Mouse (Mus musculus) Patski (cell line): Measurements from ENCODE around the gene Krt1. TPM values are rescaled to one million over a fixed set of nuclear protein-coding genes. Genes with fewer than 3 reads are reported as not detected.

Experiments
- ATAC-seq: fragments of 100-300 bp; one replicate; pipeline ENCODE4 v1.8.0; 2021
- CTCF ChIA-PET: fragments of 350-600 bp; sonication (Branson Sonifier 250); formaldehyde crosslinking; loops from one replicate; lab custom pipeline; 2022; ENCODE audit warnings: inconsistent platforms; lab: Charles Lee
- POLR2A ChIA-PET: fragments of 350-600 bp; sonication (Branson Sonifier 250); formaldehyde crosslinking; loops from one replicate; lab custom pipeline; 2022; ENCODE audit warnings: antibody characterized with exemption, inconsistent platforms; lab: Charles Lee
- DNase-seq: peaks from one replicate; pipeline ENCODE4 v3.0.0-alpha.2; 2011; ENCODE audit warnings: low read depth, low spot score
- H3K27me3 ChIP-seq: fragments of 371-371 bp; one replicate; pipeline ENCODE4 v1.5.1; 2021
- CTCF ChIP-seq: fragments of 100-300 bp; IDR thresholded peaks from one replicate; pipeline ENCODE4 v1.5.1; 2021
- in situ Hi-C: fragments of 300-500 bp; cut with MboI; formaldehyde crosslinking; loops from 3 replicates; pipeline ENCODE4 v1.11.1; 2018; ENCODE audit warnings: low pct_unique_long_range_greater_than_20kb, mixed read lengths
- polyA plus RNA-seq: library from polyadenylated mRNA; unstranded; gene quantifications from one replicate; pipeline ENCODE4 v1.2.3, GENCODE M21; 2021

The Krt1 gene
- polyA plus RNA-seq, 1 experiment from 2014 or later, result not detected

- in situ Hi-C loops, result no loop called here
- DNase-seq (no peak), ATAC-seq (no peak)
- peaks cover 36% of the 10 kb centered on the region for H3K27me3 ChIP-seq
- ChIA-PET POLR2A (interaction anchor here (0.6 kb wide), 1 partner anchor 563 kb away, joined by 4 read pairs; no protein-coding TSS in a partner anchor), CTCF (no interaction called here)
- no peak for TF ChIP-seq CTCF
Measured at GRCm38 (mm10) chr15:101817875-101818274, 32.7 kb downstream of the Krt1 start, which contains the start of gene Krt2. Gene Krt2 (minus strand): TSS chr15:101818169.

- ATAC-seq (no peak), DNase-seq (no peak)
- CTCF ChIA-PET, result interaction anchor here (1.4 kb wide), 1 partner anchor 10 kb away, joined by 6 read pairs; no protein-coding TSS in a partner anchor
- in situ Hi-C loops, result no loop called here
- H3K27me3 ChIP-seq, result peaks cover 12% of the 10 kb centered on the region
- TF ChIP-seq CTCF, result no peak
- POLR2A ChIA-PET, result no interaction called here
Measured at GRCm38 (mm10) chr15:101803052-101803822, 47.4 kb downstream of the Krt1 start.

GRCm38 (mm10) chr15:101802296-101802835 is 48.2 kb downstream of the Krt1 start, which contains the start of gene Krt73:
Gene Krt73 (minus strand): TSS chr15:101802346.
- in situ Hi-C loops, result no loop called here
- CTCF ChIA-PET, result interaction anchor here (1.3 to 1.4 kb wide), 2 partner anchors 11 to 12 kb away, joined by 3 to 6 read pairs; no protein-coding TSS in a partner anchor
- POLR2A ChIA-PET, result no interaction called here
- TF ChIP-seq CTCF, result no peak
- no peak for ATAC-seq
- peaks cover 12% of the 10 kb centered on the region for H3K27me3 ChIP-seq
- no peak for DNase-seq

Other genes with a start within 250 kb of the Krt1 start
- not detected for gene Gm5414, start 222.6 kb downstream of the Krt1 start, polyA plus RNA-seq
- not detected for gene Gm5478, start 203.4 kb downstream of the Krt1 start, polyA plus RNA-seq
- not detected for gene Krt6b, start 170.5 kb downstream of the Krt1 start, polyA plus RNA-seq
- not detected for gene Krt6a, start 156.5 kb downstream of the Krt1 start, polyA plus RNA-seq
- gene Krt5, start 137.9 kb downstream of the Krt1 start, polyA plus RNA-seq, result 0.03 TPM
- gene Krt71, start 107.7 kb downstream of the Krt1 start, polyA plus RNA-seq, result not detected
- gene Krt72, start 64.3 kb downstream of the Krt1 start, polyA plus RNA-seq, result not detected
- not detected for gene Krt73, start 48.4 kb downstream of the Krt1 start, polyA plus RNA-seq
- not detected for gene Krt2, start 32.6 kb downstream of the Krt1 start, polyA plus RNA-seq
- gene Krt77, start 18.9 kb upstream of the Krt1 start, polyA plus RNA-seq, result not detected
- not detected for gene Krt76, start 42.1 kb upstream of the Krt1 start, polyA plus RNA-seq
- gene Krt4, start 73.9 kb upstream of the Krt1 start, polyA plus RNA-seq, result 0.19 TPM
- 1.3 TPM for gene Krt79, start 89.5 kb upstream of the Krt1 start, polyA plus RNA-seq
- 0.05 TPM for gene Krt78, start 103.5 kb upstream of the Krt1 start, polyA plus RNA-seq
- gene Krt8, start 153.7 kb upstream of the Krt1 start, polyA plus RNA-seq, result 73.5 TPM
- 24.8 TPM for gene Krt18, start 177.4 kb upstream of the Krt1 start, polyA plus RNA-seq
- gene Eif4b, start 223.0 kb upstream of the Krt1 start, polyA plus RNA-seq, result 237 TPM
- 53.6 TPM for gene Tns2, start 249.6 kb upstream of the Krt1 start, polyA plus RNA-seq